Mouse (Mus musculus): ENCODE measurements around the gene Kcna7. TPM values are rescaled to one million over a fixed set of nuclear protein-coding genes. Genes with fewer than 3 reads are reported as not detected.

Gene Kcna7
- polyA plus RNA-seq, 1 experiment from 2014 or later = 0.32 TPM

DNA sequence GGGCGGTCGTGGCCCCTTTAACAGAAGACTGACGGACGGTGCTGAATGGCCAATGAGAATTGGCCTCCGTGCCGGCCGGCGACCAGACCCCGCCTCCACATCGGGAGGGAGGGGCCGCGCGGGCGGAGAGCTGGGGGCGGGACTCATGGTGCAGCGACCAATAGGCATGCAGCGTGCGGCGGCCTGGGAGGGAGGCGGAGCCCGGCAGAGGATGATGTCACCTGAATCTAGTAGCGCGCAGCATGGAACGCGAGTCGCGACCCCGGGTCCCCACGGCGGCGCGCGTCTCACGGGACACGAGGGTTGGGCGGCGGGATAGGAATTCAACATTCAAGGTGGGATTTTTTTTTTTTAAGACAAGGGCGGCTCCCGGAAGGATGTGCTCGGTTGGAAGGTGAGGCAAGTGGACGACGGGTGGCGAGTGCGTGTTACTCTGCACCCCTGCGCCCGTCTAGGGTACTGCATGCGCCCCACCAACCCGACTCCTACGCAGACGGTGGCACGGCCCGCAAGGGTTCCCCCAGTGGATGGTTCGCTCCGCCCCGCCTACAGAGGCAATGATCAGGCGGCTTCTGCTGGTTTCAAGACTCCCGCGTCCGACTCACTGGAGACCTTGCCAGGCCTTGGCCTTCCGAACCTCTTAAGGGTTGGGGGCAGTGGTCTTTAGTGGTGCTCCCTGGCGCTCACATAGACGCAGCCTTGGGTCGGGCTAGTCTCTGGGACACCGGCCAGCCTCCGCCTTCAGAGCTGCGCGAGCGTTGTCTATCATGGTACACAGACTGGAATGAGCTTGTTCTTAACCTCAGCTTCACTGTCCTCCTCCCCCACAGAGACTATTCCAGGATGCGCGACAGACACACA, 38.2 kb upstream of the Kcna7 start:
- Histone ChIP-seq H3K4me1 (peaks cover 47% of the 10 kb centered on the region), H3K9me3 (no peaks in the 10 kb centered on the region), H3K27me3 (replicated peaks) (peaks cover 65% of the 10 kb centered on the region), H3K4me2 (peak overlapping the region; percentile 94), H3K36me3 (peaks cover 3% of the 10 kb centered on the region), H3K9ac (peak overlapping the region; percentile 79), H3K4me3 (peak overlapping the region; percentile 60), H3K27ac (replicated peaks) (peak overlapping the region; percentile 16; the same call in 1 of the 2 replicates)
- peak; percentile 82 for ATAC-seq (ENCODE audit: extremely low read depth, insufficient number of reproducible peaks, low FRiP score, low TSS enrichment)
- under 1% methylated on average over 70 of the region's 70 CpGs for WGBS

DNA sequence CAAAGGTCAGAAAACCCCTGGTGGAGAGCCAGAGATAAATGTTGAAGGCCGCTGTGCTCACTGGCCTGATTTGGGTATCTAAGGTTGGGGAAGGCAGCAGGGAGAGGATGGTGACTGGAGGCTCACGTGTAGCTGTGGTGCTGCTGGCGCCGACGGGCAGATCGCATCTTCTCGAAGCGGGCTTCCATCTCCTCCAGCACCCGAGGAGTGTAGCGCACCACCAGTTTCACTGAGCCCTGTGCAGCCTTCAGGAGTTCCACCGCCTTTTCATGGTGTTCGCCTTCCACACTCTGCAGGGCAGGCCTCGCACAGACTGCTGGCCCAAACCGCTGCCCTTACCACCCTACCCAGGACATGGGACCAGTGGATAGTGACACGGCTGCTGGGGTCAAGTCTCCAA, 37.3 kb upstream of the Kcna7 start:
- H3K4me1 ChIP-seq = peaks cover 43% of the 10 kb centered on the region
- H3K36me3 ChIP-seq = peaks cover 13% of the 10 kb centered on the region
- no peaks in the 10 kb centered on the region for H3K9me3 ChIP-seq
- peaks cover 56% of the 10 kb centered on the region for H3K27me3 ChIP-seq (replicated peaks)
- 0 out of 2 replicates have a peak overlapping the region, but pooled peaks have one; percentile 60 for H3K4me3 ChIP-seq
- no peak for ATAC-seq (ENCODE audit: extremely low read depth, insufficient number of reproducible peaks, low FRiP score, low TSS enrichment)
- H3K4me2 ChIP-seq = peak overlapping the region; percentile 94
- WGBS = 79% methylated on average over 15 of the region's 15 CpGs
- H3K27ac ChIP-seq (replicated peaks) = no peak overlapping the region
- peak overlapping the region; percentile 79; the same call in 1 of the 2 replicates for H3K9ac ChIP-seq

DNA sequence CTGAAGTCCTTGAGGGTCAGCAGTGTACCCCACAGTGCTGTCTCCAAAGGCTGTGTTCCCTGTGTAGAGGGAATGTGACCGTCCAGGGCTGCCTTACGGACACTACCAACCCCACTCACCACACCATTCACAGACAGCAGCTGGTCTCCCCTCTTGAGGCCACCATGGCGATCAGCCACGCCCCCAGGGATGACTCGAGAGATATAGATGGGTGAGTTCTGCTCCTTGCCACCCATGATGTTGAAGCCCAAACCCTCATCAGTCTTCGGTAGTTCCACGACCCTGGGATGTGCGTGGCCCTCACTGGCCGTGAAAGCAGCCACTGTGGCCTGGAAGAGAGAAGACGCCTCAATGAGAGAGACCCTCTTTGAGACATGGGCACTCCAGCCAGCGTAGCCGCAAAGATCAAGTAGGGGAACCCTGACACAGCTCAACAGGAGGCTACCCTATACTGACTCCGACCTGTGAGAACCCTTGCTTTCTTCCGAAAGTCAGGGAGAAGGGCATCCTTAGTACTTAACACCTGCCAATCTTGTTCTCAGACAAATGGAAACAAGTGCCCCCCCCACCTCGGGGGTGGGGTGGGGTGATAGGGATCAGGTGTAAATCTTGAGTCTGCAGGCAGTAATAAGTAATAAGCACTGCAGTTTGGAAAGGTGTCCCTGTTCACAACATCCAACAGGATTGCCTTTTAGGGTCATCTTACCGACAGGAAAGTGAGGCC, 36.3 kb upstream of the Kcna7 start:
- H3K27ac ChIP-seq (replicated peaks) = no peak overlapping the region
- 67% methylated on average over 16 of the region's 16 CpGs for WGBS
- H3K4me3 ChIP-seq = peak overlapping the region; percentile 62; the same call in 1 of the 2 replicates
- H3K27me3 ChIP-seq (replicated peaks) = peaks cover 46% of the 10 kb centered on the region
- H3K36me3 ChIP-seq = peaks cover 23% of the 10 kb centered on the region
- no peak for ATAC-seq (ENCODE audit: extremely low read depth, insufficient number of reproducible peaks, low FRiP score, low TSS enrichment)
- H3K4me1 ChIP-seq = peaks cover 43% of the 10 kb centered on the region
- H3K9me3 ChIP-seq = no peaks in the 10 kb centered on the region
- peak overlapping the region; percentile 97 for H3K4me2 ChIP-seq
- H3K9ac ChIP-seq = no peak overlapping the region

DNA sequence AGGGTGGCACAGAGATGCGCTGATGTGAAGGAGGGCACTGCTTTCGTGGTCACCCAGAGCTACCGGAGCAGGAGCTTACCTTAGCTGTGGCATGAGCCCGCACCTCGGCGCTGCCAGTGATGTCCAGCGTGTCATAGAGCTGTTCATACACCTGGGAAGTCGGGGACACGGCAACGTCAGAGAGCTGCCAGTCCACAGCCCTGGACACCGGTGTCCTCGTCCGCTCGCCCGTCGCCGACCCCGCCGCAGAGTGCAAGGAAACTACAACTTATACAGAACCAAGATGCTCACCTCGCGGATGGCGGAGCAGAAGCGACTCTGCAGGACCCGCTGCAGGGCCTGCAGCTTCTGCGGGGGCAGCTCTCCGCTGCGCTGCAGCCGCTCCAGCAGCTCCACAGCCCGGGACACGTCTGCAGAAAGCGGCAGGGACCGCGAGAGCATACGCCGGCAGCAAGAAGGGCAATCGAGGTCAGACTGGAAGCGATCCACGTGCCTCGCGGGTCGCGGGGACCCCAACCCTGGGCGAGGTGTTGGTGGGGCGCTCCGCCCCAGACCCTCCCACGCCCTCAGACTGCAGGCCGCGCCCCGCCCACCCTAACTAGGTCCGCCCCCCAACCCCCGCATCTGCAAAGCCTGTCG, 35.5 kb upstream of the Kcna7 start:
- Histone ChIP-seq H3K27me3 (replicated peaks) (peaks cover 38% of the 10 kb centered on the region), H3K4me3 (peak overlapping the region; percentile 62), H3K4me2 (peak overlapping the region; percentile 97), H3K27ac (replicated peaks) (no peak overlapping the region), H3K4me1 (peaks cover 43% of the 10 kb centered on the region), H3K36me3 (peaks cover 31% of the 10 kb centered on the region), H3K9ac (peak overlapping the region; percentile 79), H3K9me3 (no peaks in the 10 kb centered on the region)
- WGBS = 7% methylated on average over 52 of the region's 52 CpGs
- ATAC-seq (ENCODE audit: extremely low read depth, insufficient number of reproducible peaks, low FRiP score, low TSS enrichment) = no peak; the same call in 1 of the 2 replicates

DNA sequence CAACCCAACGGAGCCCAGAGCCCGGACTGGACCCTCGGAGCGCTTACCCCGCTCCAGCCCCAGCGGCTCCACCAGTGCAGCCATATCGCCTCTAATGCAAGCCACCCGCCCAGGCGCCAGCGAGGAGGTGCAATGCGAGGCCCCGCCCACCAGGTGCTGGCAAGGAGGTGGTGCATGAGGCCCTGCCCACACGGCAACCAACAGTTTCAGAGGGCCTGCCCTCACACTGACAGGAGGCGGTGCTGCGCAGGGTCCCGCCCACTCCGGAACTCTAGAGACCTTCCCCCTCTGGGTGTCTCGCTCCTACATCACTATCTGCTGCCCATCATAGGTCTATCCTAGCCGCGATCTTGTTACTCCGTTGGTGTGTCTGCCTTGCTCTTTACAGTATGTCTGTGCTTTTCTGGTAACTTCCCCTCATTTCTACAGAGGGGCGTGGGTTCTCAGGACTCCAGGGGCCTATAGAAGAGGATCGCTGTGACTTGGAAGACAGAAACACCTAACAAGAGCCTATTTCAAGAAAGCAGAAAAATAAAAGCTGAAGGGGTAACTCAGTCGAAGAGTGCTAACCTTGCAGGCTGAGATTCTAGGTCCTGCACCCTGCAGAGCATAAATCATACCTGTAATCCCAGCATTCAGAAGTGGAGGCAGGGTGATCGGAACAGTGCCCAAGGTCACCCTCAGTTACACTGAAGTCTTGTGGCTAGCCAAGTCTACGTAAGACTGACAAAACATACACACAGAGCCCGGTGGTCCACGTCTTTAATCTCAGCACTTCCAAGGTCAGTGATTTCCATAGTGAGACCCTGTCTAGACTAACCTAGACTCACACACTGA, 34.8 kb upstream of the Kcna7 start, which contains the start of gene Lin7b:
Gene Lin7b, minus strand, starts transcription at position 109 of the 837 bp plus-strand sequence.
- Histone ChIP-seq H3K9ac (peak within 1 kb of the TSS; percentile 79), H3K9me3 (no peaks in the 10 kb centered on the region), H3K4me1 (peaks cover 43% of the 10 kb centered on the region), H3K4me3 (peak within 1 kb of the TSS; percentile 62), H3K4me2 (peak within 1 kb of the TSS; percentile 97), H3K36me3 (peaks cover 37% of the 10 kb centered on the region), H3K27ac (replicated peaks) (peak within 1 kb of the TSS; percentile 24; the same call in 1 of the 2 replicates), H3K27me3 (replicated peaks) (peaks cover 31% of the 10 kb centered on the region)
- WGBS = 9% methylated on average over 28 of the region's 28 CpGs
- ATAC-seq (ENCODE audit: extremely low read depth, insufficient number of reproducible peaks, low FRiP score, low TSS enrichment) = peak; percentile 62

DNA sequence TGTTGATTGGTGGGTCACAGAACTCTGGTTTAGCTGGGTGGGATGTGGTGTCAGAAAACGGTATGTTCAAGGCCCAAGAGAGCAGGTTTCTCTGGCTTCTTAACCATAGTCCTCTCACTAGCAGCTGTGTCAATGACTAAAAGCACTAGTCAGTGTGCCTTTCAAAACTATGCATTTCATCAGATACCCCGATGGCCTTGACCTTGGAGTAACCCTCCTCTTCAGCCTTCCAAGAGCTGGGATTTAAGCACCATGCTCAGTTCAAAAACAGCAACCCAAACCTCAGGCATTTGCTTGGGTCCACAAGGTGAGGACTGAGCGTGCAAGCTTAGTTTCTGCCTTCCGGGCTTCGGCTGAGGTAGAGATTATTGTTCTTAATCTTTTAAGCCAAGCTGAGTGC, 33.1 kb upstream of the Kcna7 start:
- Histone ChIP-seq H3K27ac (replicated peaks) (no peak overlapping the region), H3K4me1 (peaks cover 32% of the 10 kb centered on the region), H3K4me2 (no peak overlapping the region), H3K27me3 (replicated peaks) (peaks cover 22% of the 10 kb centered on the region), H3K36me3 (peaks cover 53% of the 10 kb centered on the region), H3K4me3 (no peak overlapping the region), H3K9me3 (no peaks in the 10 kb centered on the region), H3K9ac (no peak overlapping the region)
- WGBS = 73% methylated on average over 5 of the region's 5 CpGs
- ATAC-seq (ENCODE audit: extremely low read depth, insufficient number of reproducible peaks, low FRiP score, low TSS enrichment) = no peak

DNA sequence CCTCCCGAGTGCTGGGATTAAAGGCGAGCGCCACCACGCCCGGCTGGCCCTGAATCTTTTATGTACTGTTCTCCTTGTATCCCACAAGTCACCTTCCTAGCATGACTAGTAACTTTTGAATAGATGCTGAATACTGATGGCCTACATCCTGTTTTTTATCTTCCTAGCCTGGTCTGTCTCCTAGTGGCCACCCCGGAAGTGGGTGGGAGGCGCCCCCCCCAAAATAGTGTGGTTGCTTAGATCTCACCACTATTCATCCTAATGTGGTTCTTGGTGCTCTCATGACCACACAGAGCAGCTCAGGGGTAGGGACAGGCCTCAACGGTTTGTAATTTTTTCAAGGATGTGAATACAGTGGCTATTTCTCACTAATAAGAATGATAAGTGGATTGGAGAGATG, 30.8 kb upstream of the Kcna7 start:
- no peak overlapping the region for H3K27ac ChIP-seq (replicated peaks)
- H3K4me1 ChIP-seq = peaks cover 18% of the 10 kb centered on the region
- H3K9ac ChIP-seq = no peak overlapping the region
- WGBS = 89% methylated on average over 8 of the region's 8 CpGs
- H3K4me3 ChIP-seq = no peak overlapping the region
- H3K27me3 ChIP-seq (replicated peaks) = peaks cover 4% of the 10 kb centered on the region
- peaks cover 76% of the 10 kb centered on the region for H3K36me3 ChIP-seq
- H3K4me2 ChIP-seq = no peak overlapping the region
- ATAC-seq (ENCODE audit: extremely low read depth, insufficient number of reproducible peaks, low FRiP score, low TSS enrichment) = no peak
- no peaks in the 10 kb centered on the region for H3K9me3 ChIP-seq

DNA sequence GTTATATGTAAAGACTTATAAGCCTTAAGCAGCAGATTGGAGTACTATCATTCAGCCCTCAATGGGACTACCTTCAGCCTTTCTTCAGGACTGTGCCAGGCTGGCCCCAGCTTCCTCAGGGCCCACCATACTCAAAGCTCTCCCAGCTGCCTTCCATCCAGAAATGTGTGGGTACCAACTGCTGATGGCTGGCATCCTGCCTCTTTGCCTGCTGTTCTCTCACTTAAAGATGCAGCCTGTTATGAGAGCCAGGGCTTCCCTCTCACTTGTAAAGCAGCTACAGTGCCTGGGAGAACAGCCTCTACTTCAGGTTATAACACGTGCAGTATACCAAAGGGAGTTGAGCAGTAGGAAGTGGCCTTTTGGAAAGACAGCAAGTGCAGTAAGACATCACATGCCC, 29.4 kb upstream of the Kcna7 start:
- Histone ChIP-seq H3K36me3 (peaks cover 90% of the 10 kb centered on the region), H3K27ac (replicated peaks) (no peak overlapping the region), H3K4me1 (peaks cover 5% of the 10 kb centered on the region; the same call in 1 of the 2 replicates), H3K9ac (no peak overlapping the region), H3K4me2 (no peak overlapping the region), H3K4me3 (no peak overlapping the region), H3K27me3 (replicated peaks) (no peaks in the 10 kb centered on the region), H3K9me3 (no peaks in the 10 kb centered on the region)
- 86% methylated on average over 1 of the region's 1 CpGs for WGBS
- no peak for ATAC-seq (ENCODE audit: extremely low read depth, insufficient number of reproducible peaks, low FRiP score, low TSS enrichment)

DNA sequence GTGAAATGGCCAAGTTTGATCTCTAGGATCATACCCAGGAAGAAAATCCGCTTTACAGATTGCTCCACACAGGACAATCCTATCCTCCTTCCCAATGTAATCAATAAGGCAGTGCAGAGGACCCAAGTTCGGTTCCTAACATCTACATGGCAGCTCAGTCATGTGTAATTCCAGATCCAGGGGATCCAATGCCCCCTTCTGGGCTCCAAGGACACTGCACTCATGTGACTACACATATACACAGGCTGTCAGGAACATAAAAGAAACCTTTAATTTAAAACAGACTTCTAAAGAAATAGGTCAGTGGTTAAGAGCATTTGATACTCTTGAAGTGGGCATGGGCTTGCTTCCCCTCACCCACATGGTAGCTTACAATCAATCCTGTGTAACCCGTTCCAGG, 19.4 kb upstream of the Kcna7 start:
- 93% methylated on average over 3 of the region's 3 CpGs for WGBS
- H3K27me3 ChIP-seq (replicated peaks) = no peaks in the 10 kb centered on the region
- peaks cover 100% of the 10 kb centered on the region for H3K36me3 ChIP-seq

DNA sequence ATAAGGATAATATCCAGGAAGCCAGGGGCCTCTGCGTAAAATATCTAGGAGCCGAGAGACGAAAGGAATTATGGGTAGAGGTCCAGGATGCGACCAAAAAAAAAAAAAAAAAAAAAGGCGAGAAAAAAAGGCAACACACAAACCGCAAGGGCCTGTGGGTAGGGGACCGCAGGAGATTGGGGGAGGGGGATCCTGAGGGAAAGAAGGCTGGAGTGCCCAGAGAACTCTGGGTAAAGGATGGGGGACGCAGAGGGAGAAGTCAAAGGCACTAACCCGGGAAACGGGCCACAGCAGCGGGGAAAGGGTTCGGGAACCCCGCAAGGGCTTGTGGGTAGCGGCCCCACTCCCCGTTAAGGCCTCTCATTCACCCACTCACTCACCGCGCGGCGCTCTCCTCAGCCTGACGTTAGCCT, 10.3 kb upstream of the Kcna7 start:
- Histone ChIP-seq H3K27ac (replicated peaks) (peak overlapping the region; percentile 98), H3K9me3 (no peaks in the 10 kb centered on the region), H3K4me2 (peak overlapping the region; percentile 100), H3K4me1 (peaks cover 24% of the 10 kb centered on the region), H3K27me3 (replicated peaks) (no peaks in the 10 kb centered on the region), H3K4me3 (peak overlapping the region; percentile 86), H3K36me3 (peaks cover 39% of the 10 kb centered on the region), H3K9ac (peak overlapping the region; percentile 99)
- WGBS = 0% methylated on average over 20 of the region's 20 CpGs
- peak; percentile 61 for ATAC-seq (ENCODE audit: extremely low read depth, insufficient number of reproducible peaks, low FRiP score, low TSS enrichment)

More for the DNA sequence above, 19.4 kb upstream of the Kcna7 start:
- Histone ChIP-seq H3K9ac (no peak overlapping the region), H3K4me2 (no peak overlapping the region), H3K4me3 (no peak overlapping the region), H3K4me1 (peaks cover 19% of the 10 kb centered on the region), H3K9me3 (no peaks in the 10 kb centered on the region), H3K27ac (replicated peaks) (no peak overlapping the region)
- no peak for ATAC-seq (ENCODE audit: extremely low read depth, insufficient number of reproducible peaks, low FRiP score, low TSS enrichment)

Measured in heart, embryonic 13.5 days (tissue).